Mouse (Mus musculus): ENCODE measurements at regions not wholly inside any gene's neighbourhood (a gene's known extent, or its start where the extent isn't known, plus 50 kb on each side); places are given as distances from the start of the nearest gene placed in this dataset.

DNA sequence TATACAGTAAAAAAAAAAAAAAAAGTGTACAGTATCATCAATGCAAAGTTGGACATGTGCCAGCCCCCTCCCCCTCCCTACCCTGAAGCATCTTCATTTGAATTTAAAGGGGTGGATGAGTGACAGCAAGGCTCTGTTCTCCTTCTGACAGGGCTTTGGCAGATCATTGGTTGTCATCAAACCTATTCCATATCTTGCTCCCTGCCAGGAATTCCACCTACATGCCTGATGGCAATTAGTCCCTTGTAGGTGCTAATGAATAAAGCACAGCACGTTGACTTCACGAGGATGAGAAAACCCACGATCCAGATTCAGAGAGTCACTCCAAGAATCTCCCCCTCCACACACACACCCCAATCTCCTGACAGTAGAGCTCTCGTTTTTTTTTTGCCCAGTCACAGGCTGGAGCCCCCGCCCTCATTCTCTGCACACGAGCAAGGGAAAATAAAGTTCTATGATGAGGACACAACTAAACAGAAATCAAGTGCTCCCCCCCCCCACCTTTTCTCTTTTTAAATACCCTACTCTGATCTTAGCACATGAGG lies 630.9 kb downstream of the Inhba start:
- no peak overlapping the region for H3K27ac ChIP-seq
- peak in 1 of 2 experiments; percentile 38 for DNase-seq (ENCODE audit: extremely low spot score in 1 of 2, low spot score in 2 of 2)
- no peak overlapping the region for H3K4me3 ChIP-seq
- TF ChIP-seq CTCF (IDR thresholded peaks at IDR 0.05) = no peak
- intact Hi-C loops (cut with DNase I) = no loop called here

DNA sequence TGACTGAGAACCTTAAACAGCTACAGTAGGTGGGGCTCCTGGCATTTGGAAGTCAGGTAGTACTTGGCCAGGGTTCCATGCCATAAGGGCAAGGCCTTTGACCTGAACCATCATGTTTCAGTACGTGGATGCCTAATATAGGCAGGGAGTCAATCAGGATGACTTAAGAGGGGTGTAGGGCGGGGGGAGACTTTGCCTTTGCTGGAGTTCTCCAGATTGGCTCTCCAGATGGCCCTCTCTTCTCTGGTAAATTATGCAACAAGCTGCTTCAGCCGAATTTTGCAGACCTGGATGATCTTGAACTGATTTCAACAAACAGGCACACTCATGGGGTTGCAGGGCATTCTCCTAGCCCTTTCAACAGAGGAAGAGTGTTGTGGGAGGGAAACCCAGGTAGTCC lies 633.7 kb downstream of the Inhba start:
- Histone ChIP-seq H3K27ac (peak overlapping the region; percentile 32; the same call in 1 of the 2 replicates), H3K4me3 (no peak overlapping the region)
- TF ChIP-seq CTCF (IDR thresholded peaks at IDR 0.05) = no peak
- DNase-seq (ENCODE audit: extremely low spot score in 1 of 2, low spot score in 2 of 2) = peak in 1 of 2 experiments; percentile 18
- intact Hi-C loops (cut with DNase I) = loop anchor here (5.0 kb wide), 1 partner anchor 103 kb away; no protein-coding TSS in a partner anchor

DNA sequence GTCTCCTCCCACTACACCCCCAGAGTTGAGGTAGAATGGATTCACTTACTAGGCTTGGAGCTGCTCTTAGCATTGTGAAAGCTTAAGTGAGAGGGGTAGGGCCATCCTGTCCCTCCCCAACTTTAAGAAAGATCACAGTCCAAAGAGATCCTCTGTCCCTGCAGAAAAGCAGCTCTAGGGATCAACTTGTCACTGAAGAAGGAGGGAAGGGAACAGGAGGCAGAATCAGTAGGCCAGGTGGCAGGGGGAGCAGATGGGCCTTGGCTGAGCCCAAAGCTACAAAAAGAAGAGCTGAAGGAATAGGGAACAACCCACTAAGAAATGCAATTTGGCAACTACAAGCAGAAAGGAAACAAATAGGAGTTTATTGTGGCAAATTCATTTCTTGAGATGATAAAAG lies 634.4 kb downstream of the Inhba start:
- peak overlapping the region; percentile 32; the same call in 1 of the 2 replicates for H3K27ac ChIP-seq
- H3K4me3 ChIP-seq = no peak overlapping the region
- intact Hi-C loops (cut with DNase I) = loop anchor here (5.0 kb wide), 1 partner anchor 104 kb away; no protein-coding TSS in a partner anchor
- no peak for DNase-seq (ENCODE audit: extremely low spot score in 1 of 2, low spot score in 2 of 2)
- no peak for TF ChIP-seq CTCF (IDR thresholded peaks at IDR 0.05)

DNA sequence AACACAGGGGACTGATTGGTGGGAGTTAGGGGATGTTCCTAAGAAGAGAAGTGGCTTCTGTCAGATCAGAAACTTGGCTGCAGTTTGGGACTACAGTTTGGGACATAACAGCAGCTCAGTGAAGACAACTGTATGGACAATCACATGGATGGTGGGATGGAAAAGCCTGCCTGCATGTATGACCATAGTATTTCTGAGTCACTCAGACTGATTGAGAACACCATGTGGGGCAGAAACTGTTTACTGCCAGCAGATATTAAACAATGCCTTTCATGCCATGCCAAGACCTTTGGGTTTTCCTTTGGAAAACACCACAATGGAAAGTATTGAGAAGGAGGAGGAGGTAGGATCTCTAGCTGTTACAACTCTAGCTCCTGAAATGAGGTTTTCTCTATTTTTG lies 635.0 kb downstream of the Inhba start:
- intact Hi-C loops (cut with DNase I) = loop anchor here (5.0 kb wide), 1 partner anchor 104 kb away; no protein-coding TSS in a partner anchor

DNA sequence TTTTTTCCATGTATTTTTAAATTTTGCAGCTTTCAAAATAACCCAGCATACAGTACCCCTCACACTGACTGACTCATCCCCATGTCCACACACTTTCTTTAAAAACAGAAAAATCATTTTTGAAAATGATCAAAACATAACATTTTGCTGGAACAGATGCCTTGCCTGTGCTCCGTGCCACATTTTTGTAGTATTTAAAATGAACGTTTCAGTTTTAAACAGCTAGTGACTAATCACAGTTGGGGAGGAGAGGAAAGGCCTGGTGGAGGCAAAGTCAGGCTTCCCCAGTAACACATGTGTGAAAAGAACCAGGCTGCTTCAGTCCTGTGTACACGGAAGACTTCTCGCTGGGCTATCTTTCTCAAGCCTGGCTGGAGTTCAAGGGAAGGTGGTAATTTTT lies 644.5 kb downstream of the Inhba start:
- no peak for TF ChIP-seq CTCF (IDR thresholded peaks at IDR 0.05)
- no peak for DNase-seq (ENCODE audit: extremely low spot score in 1 of 2, low spot score in 2 of 2)
- intact Hi-C loops (cut with DNase I) = loop anchor here (5.0 kb wide), 2 partner anchors 299 to 634 kb away; no protein-coding TSS in a partner anchor
- H3K4me3 ChIP-seq = no peak overlapping the region
- H3K27ac ChIP-seq = 0 out of 2 replicates have a peak overlapping the region, but pooled peaks have one; percentile 1

More for the DNA sequence above, 635.0 kb downstream of the Inhba start:
- Histone ChIP-seq H3K27ac (no peak overlapping the region), H3K4me3 (no peak overlapping the region)
- no peak for DNase-seq (ENCODE audit: extremely low spot score in 1 of 2, low spot score in 2 of 2)
- TF ChIP-seq CTCF (IDR thresholded peaks at IDR 0.05) = no peak

DNA sequence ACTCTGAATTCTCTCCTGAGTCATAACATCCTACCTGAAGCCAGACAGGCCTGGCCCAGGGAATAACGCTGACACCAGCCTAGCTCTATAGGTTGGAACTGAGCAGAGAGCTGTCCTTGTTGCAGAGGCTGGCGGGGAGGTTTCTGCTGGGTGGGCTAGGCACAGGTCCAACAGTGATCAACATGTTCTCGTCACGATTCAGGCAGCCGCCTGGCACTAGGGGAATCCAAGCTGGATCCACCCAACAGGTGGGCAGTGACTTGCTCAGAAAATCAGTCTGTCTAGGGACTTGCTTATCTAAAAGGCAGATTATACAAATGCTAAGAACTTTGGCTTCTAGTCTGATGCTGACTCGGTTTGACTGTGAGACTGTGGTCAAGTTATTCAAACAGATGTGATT lies 648.2 kb downstream of the Inhba start:
- Histone ChIP-seq H3K27ac (no peak overlapping the region), H3K4me3 (no peak overlapping the region)
- intact Hi-C loops (cut with DNase I) = loop anchor here (5.0 kb wide), 2 partner anchors 303 to 638 kb away; no protein-coding TSS in a partner anchor
- TF ChIP-seq CTCF (IDR thresholded peaks at IDR 0.05) = no peak
- peak; percentile 22 to 38 for DNase-seq (ENCODE audit: extremely low spot score in 1 of 2, low spot score in 2 of 2)

DNA sequence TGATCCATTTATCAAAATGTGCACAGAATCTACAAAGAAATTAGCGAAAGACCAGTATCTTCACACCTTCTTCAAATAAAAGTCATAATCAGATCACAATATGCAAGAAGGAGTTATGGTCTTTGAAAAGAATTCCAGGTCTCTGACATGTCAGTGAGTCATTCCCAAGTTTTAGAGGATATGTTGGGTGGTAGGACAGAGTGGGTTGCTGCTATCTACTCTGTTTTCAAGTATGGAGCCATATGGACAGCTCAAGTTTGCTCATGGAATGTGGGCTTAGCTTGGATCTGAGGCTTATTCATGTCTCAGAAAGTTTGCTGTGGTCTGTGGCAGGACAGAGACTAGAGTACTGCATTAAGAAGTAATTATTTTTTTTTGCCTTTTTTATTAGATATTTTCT lies 657.0 kb downstream of the Inhba start:
- DNase-seq (ENCODE audit: extremely low spot score in 1 of 2, low spot score in 2 of 2) = no peak
- H3K27ac ChIP-seq = no peak overlapping the region
- intact Hi-C loops (cut with DNase I) = loop anchor here (2.0 to 5.0 kb wide), 2 partner anchors 126 to 308 kb away; no protein-coding TSS in a partner anchor
- no peak for TF ChIP-seq CTCF (IDR thresholded peaks at IDR 0.05)
- no peak overlapping the region for H3K4me3 ChIP-seq

DNA sequence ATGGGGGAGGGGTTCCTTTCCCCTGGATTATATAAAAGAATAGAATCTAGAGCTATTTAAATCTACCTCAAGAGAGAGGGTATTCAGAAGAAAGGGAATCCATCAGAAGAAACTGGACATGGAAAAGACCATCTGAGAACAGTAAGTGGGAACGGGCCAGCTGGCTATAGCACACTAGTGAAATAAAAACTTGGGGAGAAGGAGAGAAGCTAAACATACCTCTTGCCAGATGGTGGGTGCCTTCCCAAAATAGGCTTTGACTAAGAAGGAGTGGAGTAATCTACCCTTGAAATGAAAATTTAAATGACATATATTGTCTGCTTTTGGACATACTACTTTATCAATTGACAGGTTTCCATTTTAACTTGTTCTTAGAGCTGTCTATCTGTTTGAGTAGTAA lies 657.6 kb downstream of the Inhba start:
- peak in 1 of 2 experiments; percentile 24 for DNase-seq (ENCODE audit: extremely low spot score in 1 of 2, low spot score in 2 of 2)
- TF ChIP-seq CTCF (IDR thresholded peaks at IDR 0.05) = no peak
- intact Hi-C loops (cut with DNase I) = loop anchor here (2.0 to 5.0 kb wide), 2 partner anchors 127 to 308 kb away; no protein-coding TSS in a partner anchor
- Histone ChIP-seq H3K4me3 (no peak overlapping the region), H3K27ac (no peak overlapping the region)

DNA sequence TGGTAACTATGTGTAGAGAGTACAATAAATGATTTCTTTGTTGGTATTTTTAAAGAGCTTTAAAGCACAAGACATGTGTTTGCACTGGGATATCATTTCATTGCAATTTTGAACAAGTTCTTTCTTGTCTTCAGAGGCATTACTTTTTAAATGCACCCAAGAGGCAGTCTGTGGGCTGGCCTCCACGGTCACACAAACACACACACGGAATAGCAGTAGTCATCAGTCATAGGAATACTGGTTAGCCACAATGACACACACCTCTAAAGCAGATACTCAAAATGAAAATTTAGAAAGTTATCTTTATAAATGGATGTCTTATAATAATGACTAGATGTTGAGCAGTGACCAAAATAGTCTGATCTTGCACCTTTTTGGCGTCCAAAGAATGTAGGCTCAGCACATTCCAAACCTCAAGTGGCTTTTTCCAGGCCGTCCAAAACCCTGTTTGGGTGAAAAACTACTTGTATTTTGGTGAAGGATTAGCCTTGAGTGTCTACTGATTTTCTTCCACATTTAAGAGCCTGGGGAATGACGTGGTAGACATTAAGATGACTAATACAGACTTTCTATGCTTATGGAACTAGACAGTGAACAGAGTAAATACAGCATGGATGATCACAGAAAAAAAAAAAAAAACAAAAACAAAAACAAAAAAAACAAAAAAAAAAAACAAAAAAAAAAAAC lies 658.5 kb downstream of the Inhba start:
- Histone ChIP-seq H3K4me3 (no peak overlapping the region), H3K27ac (no peak overlapping the region)
- intact Hi-C loops (cut with DNase I) = no loop called here
- TF ChIP-seq CTCF (IDR thresholded peaks at IDR 0.05) = no peak
- DNase-seq (ENCODE audit: extremely low spot score in 1 of 2, low spot score in 2 of 2) = no peak

DNA sequence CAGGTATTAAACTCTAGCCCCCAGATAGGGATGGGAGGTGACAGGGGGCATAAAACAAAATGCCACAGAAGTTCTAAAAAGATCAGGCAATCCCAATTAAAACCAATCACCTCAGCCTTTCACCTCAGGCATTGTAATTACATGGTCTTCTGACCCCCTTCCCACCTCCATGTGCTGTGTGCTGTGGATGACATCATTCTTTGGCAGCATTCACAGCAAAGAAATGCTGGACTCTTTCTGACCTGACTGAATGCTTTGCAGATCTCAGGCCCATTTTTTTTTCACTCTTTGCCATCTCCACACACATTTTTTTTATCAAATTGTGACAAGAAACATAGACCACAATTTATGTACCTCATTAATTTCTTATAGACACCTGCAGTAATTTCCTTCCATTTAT lies 659.1 kb downstream of the Inhba start:
- Histone ChIP-seq H3K4me3 (no peak overlapping the region), H3K27ac (no peak overlapping the region)
- DNase-seq (ENCODE audit: extremely low spot score in 1 of 2, low spot score in 2 of 2) = no peak
- TF ChIP-seq CTCF (IDR thresholded peaks at IDR 0.05) = no peak
- intact Hi-C loops (cut with DNase I) = no loop called here

DNA sequence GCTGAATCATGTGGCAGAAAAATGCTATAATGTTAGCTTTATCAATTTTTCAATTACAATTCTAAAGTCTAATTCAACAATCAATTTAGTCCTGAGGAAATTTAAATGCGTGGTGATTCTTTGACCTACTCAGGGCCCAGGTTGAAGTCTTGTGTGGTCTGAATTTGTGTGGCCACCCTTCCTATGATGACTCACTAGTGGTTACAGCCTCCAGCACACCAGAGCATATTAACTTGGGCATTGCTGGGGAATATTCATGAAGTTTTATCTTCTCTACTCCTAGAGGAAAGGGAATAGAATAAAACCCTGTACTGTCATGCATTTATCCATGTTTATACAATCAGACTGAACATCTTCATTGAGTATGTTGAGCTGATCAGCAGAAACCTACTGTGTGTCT lies 665.2 kb downstream of the Inhba start:
- no peak for DNase-seq (ENCODE audit: extremely low spot score in 1 of 2, low spot score in 2 of 2)
- H3K27ac ChIP-seq = no peak overlapping the region
- intact Hi-C loops (cut with DNase I) = no loop called here
- H3K4me3 ChIP-seq = no peak overlapping the region
- TF ChIP-seq CTCF (IDR thresholded peaks at IDR 0.05) = no peak

DNA sequence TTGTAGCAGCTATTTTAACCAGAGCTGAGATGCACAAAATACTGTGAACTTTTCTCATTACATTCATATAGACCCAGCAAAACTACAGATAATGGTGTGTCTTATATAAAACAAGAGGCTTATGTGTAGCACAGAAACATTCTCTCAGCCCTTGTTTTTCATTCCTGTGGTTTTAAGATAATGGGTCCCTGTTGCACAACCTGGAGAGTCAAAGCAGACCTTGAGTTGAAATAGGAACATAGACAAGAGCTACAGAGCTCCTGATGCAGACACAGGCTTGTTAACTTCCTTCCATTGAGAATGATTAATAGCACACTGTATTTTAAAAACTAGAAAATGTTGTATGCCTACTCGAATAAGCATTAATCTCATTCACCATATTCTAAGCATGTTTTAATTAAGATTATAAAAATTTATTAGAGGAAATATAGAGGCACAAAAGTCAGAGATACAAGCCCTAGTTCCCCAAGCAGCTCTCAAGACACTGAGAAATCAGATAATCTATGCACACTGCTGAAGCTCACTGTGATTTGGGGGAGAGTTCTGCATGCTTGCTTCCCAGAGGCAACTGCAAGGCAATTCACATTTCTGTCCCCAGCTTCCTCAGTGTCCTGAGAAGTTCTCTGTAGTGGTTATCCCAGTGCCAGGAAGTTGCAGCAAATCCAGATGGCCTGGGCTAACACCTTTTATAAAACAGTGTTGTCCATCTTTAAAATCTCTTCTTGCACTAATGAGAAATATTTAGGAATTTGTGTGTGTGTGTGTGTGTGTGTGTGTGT lies 666.8 kb downstream of the Inhba start:
- no peak overlapping the region for H3K4me3 ChIP-seq
- no peak for TF ChIP-seq CTCF (IDR thresholded peaks at IDR 0.05)
- DNase-seq (ENCODE audit: extremely low spot score in 1 of 2, low spot score in 2 of 2) = no peak
- H3K27ac ChIP-seq = no peak overlapping the region
- intact Hi-C loops (cut with DNase I) = no loop called here
